Mouse (Mus musculus) kidney, postnatal 4 days (tissue): Measurements from ENCODE around the gene Kdm6b.

Experiments
- DNase-seq, 2 experiments: peaks; one replicate each; pipeline ENCODE4 v3.0.0; 2021; ENCODE audit warnings: mixed read lengths in 2 of 2

Kdm6b gene

DNA sequence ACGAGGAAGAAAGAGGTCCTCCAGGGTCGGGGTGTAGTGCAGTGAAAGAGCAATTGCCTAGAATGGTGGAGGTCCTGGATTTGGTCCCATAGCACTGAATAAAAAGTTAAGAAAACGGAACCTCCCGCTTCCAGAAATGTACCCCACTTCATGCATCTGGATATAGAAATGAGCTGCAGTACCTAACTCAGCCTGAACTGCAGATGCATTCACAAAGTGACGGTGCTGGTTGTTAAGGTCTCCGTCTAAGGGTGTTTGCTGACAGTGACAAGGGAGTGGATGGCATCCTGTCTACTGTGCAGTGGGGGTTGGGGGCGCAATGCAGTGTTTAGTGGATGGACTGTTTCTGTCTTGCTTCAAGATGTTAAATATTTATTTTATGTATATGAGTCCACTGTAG lies 26.7 kb downstream of the Kdm6b start:
- DNase-seq = no peak

DNA sequence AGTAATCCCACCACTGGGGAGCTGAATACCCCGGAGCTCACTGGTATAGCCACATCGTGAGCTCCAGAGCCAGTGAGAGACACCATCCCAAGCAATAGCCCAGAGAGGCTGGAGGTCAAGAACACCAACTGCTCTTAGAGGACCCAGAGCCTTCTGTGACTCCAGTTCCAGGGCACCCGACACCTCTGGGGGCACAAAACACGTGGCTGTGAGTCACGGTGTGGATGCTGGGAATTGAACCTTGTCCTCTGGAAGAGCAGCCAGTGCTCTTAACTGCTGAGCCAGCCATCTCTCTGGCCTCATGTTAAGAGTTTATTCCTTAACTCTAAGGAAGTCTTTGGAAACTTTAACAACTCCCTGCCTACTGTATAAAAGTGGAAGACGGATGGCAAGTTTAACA lies 28.5 kb downstream of the Kdm6b start:
- DNase-seq = peak; percentile 41 to 64

DNA sequence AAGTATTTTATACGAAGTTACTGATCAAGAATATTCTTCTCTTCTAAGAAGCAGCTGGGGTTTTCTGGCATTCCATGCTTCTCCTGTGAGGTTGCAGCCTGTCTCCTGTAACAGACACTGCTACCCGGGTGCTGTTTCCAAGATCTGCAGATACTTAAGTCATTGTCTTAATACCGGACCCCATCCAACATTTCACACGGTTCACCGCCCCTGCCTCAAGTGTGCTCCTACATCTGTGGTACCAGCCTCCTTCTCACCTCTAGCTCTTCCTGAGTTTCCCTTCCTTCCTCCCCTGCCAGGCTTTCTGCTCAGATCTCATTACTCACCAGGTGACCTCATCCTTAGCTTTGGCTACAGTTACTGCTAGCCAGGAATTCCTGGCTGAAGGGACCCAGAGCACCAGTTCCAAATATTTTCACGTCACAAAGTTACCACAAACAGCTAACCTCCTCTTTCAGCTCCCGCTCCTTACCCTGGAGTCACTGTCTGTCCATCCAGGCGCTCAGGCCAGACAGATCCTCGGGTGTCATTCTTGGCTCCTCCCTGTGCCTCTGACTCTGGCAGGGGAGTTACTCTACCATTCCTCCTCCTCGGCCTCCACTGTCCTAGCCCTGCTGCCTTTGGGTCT lies 30.9 kb downstream of the Kdm6b start:
- DNase-seq = no peak

DNA sequence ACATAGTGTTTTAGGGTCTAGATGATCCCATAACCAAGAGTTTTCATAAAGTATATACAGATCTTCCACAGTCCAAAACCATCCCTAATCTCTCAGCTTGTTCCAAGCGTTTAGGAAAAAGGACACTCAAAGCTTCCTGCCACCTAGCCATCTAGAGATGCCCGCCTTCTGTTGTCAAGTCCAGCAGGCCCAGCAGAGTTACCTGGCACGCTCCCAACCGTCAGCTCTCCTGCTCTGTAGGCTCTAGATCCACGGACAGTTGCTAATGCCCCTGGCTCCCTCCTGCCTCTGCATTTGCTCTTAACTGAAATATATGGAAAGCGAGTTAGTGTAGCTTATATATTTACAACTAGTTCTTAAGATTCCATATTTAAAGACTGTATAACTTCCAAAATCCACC lies 32.1 kb downstream of the Kdm6b start:
- no peak for DNase-seq

DNA sequence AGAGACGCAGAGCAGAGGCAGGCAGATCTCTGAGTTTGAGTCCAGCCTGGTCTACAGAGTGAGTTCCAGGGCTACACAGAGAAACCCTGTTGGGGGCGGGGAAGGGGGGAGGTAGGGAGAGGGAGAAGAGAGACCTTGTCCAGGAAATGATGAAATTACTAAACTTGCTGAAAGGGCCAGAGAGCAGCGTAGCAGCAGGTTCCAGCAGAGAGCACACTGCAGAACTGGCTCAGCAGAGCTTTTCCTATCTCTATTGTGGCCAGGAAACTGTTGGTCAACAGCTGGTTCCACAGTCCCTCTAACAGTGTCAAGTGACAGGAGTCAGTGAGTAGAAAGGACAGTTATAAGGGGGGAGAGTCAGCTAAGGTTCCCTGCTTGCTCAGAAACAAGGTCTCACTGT lies 33.9 kb downstream of the Kdm6b start:
- no peak for DNase-seq

DNA sequence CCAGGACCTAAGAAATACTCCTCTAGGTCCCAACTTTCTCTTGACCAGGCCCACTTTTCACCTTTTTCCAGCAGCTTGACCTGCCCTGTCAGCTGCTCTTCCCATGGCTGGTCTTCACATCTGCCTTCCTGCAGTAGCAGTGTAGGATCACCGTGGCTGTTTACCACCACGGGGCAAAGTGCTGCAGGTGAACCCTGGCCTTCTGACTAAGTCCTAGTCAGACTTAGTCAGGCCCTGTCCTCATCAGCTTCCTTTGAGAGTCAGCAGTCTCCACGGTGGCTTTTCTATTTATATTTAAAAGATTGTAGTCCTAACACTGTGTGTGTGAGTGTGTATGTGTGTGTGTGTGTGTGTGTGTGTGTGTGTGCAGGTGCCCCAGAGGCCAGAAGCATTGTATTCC lies 35.7 kb downstream of the Kdm6b start:
- DNase-seq = peak in 1 of 2 experiments; percentile 49

DNA sequence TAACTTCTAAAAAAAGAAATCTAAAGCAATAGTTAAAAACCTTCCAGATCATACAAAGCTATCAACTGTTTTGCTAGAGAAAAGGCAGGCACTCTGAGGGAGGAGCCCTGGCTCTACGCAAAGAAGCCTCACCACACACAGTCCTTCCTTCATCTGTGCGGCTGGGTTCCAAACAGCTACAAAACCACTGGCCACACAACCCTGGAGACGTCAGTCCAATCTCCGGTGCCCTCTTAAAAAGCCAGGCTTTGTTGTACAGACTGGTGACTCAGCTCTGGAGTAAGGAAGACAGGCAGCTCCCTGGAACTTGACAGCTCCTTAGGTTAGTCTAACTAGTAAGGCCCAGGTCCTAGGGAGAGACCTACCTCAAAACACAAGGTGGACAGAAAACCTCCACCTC lies 37.8 kb downstream of the Kdm6b start:
- DNase-seq = no peak

GRCm38 (mm10) chr11:69373223-69373965 lies 40.1 kb downstream of the Kdm6b start:
- no peak for DNase-seq

- DNase-seq = no peak
These were observed 40.7 kb downstream of the Kdm6b start for GRCm38 (mm10) chr11:69372780-69373170.

DNA sequence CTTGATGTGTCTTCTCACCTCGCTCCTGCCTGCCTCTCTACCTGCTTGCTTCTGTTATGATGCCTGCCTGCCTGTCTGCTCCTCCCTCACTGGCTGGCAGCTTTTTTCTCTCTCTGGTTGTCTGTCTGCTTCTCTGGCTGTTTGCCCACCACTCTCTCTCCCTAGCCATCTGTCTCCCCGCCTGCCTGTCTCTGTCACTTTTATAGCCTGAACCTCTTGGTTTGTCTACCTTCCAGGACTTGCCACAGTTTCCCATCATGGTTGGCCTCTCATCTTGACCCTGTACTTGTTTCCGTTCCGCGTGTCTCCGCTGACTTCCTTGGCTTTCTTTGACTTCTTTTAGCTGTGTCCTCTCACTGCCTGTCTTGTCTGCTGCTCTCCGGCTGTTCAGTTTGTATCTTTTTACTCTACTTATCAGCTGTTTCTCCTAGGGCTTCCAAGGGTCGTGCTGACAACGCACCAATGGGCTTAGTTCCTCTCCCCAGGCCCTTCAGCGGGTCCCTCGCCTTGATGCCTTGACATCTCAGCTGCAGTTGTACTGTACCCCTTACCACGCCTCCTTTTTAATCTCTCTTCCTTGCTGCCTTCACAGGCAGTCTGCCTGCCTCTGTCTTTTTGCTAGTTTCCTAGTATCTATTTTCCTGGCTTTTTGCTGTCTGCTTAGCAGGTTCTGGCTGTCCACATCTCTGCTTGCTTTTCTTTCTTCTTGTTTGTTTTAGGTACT lies 41.3 kb downstream of the Kdm6b start:
- peak; percentile 42 to 50 for DNase-seq

- DNase-seq = peak in 1 of 2 experiments; percentile 27
These were observed 41.9 kb downstream of the Kdm6b start for GRCm38 (mm10) chr11:69371601-69372000.

DNA sequence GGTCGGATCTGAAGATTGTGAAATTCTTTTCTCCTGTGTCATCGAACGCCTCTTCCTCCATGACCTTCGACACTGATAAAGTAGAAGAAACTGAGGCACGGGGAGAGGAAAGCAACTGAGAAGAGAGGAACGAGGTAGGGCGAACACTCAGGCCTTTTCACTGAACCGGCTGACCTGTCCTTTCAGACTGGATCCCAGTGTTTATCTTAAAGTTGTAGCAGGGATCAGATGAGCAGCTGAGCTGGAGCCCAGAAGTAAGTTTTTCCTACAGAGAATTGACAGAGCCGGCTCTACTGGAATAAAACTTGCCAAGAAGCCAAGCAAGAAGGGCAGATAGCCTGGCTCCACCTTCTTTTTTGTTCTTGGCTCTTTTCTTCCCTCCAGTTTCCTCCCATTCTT lies 42.7 kb downstream of the Kdm6b start:
- no peak for DNase-seq

DNA sequence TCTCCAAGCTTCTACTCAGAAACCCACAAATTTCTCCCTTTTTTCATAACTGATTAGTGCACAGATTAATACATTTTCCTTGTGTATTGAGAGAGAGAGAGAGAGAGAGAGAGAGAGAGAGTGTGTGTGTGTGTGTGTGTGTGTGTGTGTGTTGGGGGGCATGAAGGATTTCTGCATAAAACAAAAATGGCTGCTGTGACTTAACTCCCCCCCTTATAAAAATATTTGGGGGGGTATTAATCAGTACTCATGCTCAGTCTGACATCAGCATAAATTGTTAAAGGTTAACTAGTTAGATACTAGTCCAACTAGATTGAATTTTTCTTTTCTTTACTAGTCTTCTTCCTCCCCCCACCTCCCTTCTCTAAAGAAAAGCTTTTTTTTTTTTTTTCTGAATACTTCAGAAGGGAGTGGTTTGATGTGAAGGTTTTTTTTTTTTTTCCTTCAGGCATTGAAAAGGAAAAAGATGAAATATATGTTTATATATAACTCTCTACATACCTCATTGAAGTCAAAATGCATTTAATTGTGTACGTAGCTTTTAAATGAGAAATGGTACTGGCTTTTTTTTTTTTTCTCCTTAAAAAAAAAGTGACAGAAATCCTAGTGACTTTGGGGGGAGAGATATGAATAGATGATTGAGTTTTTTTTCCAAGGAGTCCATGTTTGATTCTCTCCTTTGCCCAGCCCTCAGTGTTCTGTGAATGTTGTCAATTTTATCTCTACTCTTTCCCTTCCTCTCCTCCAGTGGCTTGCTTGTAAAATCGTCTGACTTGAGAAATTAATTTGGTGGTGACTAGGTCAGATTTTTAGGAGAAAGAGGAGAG lies 43.3 kb downstream of the Kdm6b start:
- no peak for DNase-seq

- DNase-seq = peak in 1 of 2 experiments; percentile 48
These were observed 44.1 kb downstream of the Kdm6b start, which contains the start of gene Chd3 for GRCm38 (mm10) chr11:69369215-69369989. Gene Chd3, minus strand, starts transcription at chr11:69369406.

GRCm38 (mm10) chr11:69368356-69369214 lies 44.9 kb downstream of the Kdm6b start:
- peak; percentile 67 to 79 for DNase-seq

DNA sequence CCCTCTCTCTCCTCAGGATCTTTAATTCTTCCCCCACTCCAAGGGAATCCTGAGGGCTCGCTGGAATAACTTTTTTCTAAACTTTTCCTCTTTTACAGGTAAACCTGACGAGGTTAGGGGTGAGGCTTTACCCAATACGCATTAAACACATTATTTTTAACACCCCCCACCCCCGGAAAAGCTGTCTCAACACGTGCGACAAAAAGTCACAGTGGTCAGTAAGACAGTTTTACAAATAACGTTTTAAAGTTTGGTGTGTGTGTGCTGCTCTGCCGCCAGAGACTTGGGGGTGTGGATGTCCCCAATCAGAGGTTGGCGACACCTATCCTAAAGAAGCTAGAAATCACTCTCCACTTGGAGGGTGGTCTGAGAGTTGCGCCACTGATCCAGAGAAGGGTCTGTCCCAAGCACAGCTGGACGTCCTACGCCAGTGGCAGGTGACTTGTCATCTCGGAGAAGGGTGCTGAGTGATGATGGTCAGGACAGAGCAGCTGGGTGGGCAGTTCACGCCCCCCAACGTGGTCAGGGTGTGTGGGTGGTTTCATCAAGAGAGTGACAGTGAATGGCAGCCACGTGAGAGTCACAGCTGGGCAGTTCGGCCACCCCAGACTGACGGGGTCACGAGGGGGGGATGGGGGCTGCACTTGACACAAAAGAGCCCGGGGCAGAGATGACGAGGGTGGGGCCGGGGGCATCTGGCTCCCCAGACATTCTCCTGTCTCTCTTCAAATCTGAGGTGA lies 45.7 kb downstream of the Kdm6b start:
- peak; percentile 63 to 76 for DNase-seq

GRCm38 (mm10) chr11:69366855-69367615 lies 46.4 kb downstream of the Kdm6b start:
- DNase-seq = peak; percentile 49 to 62

GRCm38 (mm10) chr11:69366157-69366854 lies 47.2 kb downstream of the Kdm6b start:
- peak; percentile 99 for DNase-seq

- DNase-seq = no peak
These were observed 47.8 kb downstream of the Kdm6b start for GRCm38 (mm10) chr11:69365722-69366121.
